Mouse (Mus musculus) naive thymus-derived CD4-positive, alpha-beta T cell, adult 5 months (primary cell): Measurements from ENCODE around the gene Snapc5. TPM values are rescaled to one million over a fixed set of nuclear protein-coding genes. Genes with fewer than 3 reads are reported as not detected.

Experiments used
- polyA plus RNA-seq: library from polyadenylated mRNA; unstranded; fragments of 100-300 nt; shearing (Covaris generic); gene quantifications from one replicate; pipeline ENCODE4 v1.2.1, GENCODE M21; 2017

Gene Snapc5
- 40.1 TPM for polyA plus RNA-seq

GRCm38 (mm10) chr9:64178974-64179646, at the start of gene Snapc5:
Gene Snapc5, plus strand, starts transcription at chr9:64179274.

GRCm38 (mm10) chr9:64172816-64173665, 6.0 kb upstream of the Snapc5 start, which contains the start of the genes Zwilch and Rpl4:
Gene Zwilch, minus strand, starts transcription at chr9:64173104.
Gene Rpl4, plus strand, starts transcription at chr9:64173375.

Other genes with a start within 250 kb of the Snapc5 start
- gene Smad6, start 157.2 kb upstream of the Snapc5 start, polyA plus RNA-seq = not detected
- gene Lctl, start 62.1 kb upstream of the Snapc5 start, polyA plus RNA-seq = not detected
- 3.7 TPM for gene Zwilch, start 6.2 kb upstream of the Snapc5 start, polyA plus RNA-seq
- gene Rpl4, start 5.9 kb upstream of the Snapc5 start, polyA plus RNA-seq = 2,194 TPM
- gene Uchl4, start 55.9 kb downstream of the Snapc5 start, polyA plus RNA-seq = 7.8 TPM
- 75.9 TPM for gene Map2k1, start 74.4 kb downstream of the Snapc5 start, polyA plus RNA-seq
- gene Tipin, start 102.3 kb downstream of the Snapc5 start, polyA plus RNA-seq = 23.3 TPM
- gene Dis3l, start 162.0 kb downstream of the Snapc5 start, polyA plus RNA-seq = 16.3 TPM
- gene Megf11, start 206.4 kb downstream of the Snapc5 start, polyA plus RNA-seq = 0.30 TPM